Mouse (Mus musculus) CD4-positive, CD25-positive, alpha-beta regulatory T cell (primary cell): Measurements from ENCODE around the gene Vmn1r60. TPM values are rescaled to one million over a fixed set of nuclear protein-coding genes. Genes with fewer than 3 reads are reported as not detected.

Experiments used
- polyA plus RNA-seq: library from polyadenylated mRNA; unstranded; fragments of 100-300 nt; shearing (Covaris generic); gene quantifications from one replicate; pipeline ENCODE4 v1.2.1, GENCODE M21; 2017

Vmn1r60 gene
- polyA plus RNA-seq = not detected

GRCm38 (mm10) chr7:5547217-5547616, at the start of gene Vmn1r60:
Gene Vmn1r60, minus strand, starts transcription at chr7:5547317.

GRCm38 (mm10) chr7:5493856-5494255, 53.3 kb downstream of the Vmn1r60 start, which contains the start of gene Vmn2r28:
Gene Vmn2r28, minus strand, starts transcription at chr7:5493956.

Other genes with a start within 250 kb of the Vmn1r60 start
- gene Gm5065, start 196.8 kb downstream of the Vmn1r60 start, polyA plus RNA-seq = not detected
- gene Nlrp2, start 196.3 kb downstream of the Vmn1r60 start, polyA plus RNA-seq = not detected
- gene Vmn1r58, start 133.9 kb downstream of the Vmn1r60 start, polyA plus RNA-seq = not detected
- 0.07 TPM for gene Vmn1r59, start 90.5 kb downstream of the Vmn1r60 start, polyA plus RNA-seq
- not detected for gene Vmn2r28, start 53.4 kb downstream of the Vmn1r60 start, polyA plus RNA-seq
- gene Vmn1r61, start 66.0 kb upstream of the Vmn1r60 start, polyA plus RNA-seq = 0.05 TPM
- gene Vmn1r62, start 126.3 kb upstream of the Vmn1r60 start, polyA plus RNA-seq = not detected